Mouse (Mus musculus): ENCODE results near the gene Pick1. TPM values are rescaled to one million over a fixed set of nuclear protein-coding genes. Genes with fewer than 3 reads are reported as not detected.
"Not testable (repeated sequence)": the region's sequence is repeated elsewhere in the genome, so short reads cannot be mapped to it uniquely, and the experiment has no call there.

Pick1 gene
- polyA plus RNA-seq, 1 experiment from 2014 or later, result 36.5 TPM

GRCm38 (mm10) chr15:79213591-79213990 lies 15.4 kb upstream of the Pick1 start:
- WGBS, result 62% methylated on average over 6 of the region's 6 CpGs
- no peak overlapping the region for H3K27ac ChIP-seq (ENCODE audit: low read length)
- no peaks in the 10 kb centered on the region; the same call in 1 of the 2 replicates for H3K27me3 ChIP-seq (ENCODE audit: control insufficient read depth, insufficient read depth, low read length)
- peaks cover 5% of the 10 kb centered on the region; the same call in 1 of the 2 replicates for H3K4me1 ChIP-seq (ENCODE audit: control insufficient read depth, insufficient read depth, low read length)
- H3K4me3 ChIP-seq (ENCODE audit: low read length), result no peak overlapping the region
- ATAC-seq (replicated peaks; ENCODE audit: extremely low read depth, insufficient read depth, low FRiP score), result no peak
- no peak overlapping the region for H3K4me2 ChIP-seq (ENCODE audit: low read depth, low read length)
- no peaks in the 10 kb centered on the region for H3K36me3 ChIP-seq (ENCODE audit: control insufficient read depth, insufficient read depth)
- no peaks in the 10 kb centered on the region for H3K9me3 ChIP-seq (replicated peaks; ENCODE audit: control insufficient read depth, low read length)
- H3K9ac ChIP-seq (ENCODE audit: low read length), result no peak overlapping the region

GRCm38 (mm10) chr15:79216191-79216590 lies 12.8 kb upstream of the Pick1 start:
- no peak overlapping the region for H3K4me2 ChIP-seq (ENCODE audit: low read depth, low read length)
- no peaks in the 10 kb centered on the region; the same call in 1 of the 2 replicates for H3K27me3 ChIP-seq (ENCODE audit: control insufficient read depth, insufficient read depth, low read length)
- H3K27ac ChIP-seq (ENCODE audit: low read length), result no peak overlapping the region
- no peak for ATAC-seq (replicated peaks; ENCODE audit: extremely low read depth, insufficient read depth, low FRiP score)
- no peak overlapping the region for H3K9ac ChIP-seq (ENCODE audit: low read length)
- no peak overlapping the region for H3K4me3 ChIP-seq (ENCODE audit: low read length)
- H3K9me3 ChIP-seq (replicated peaks; ENCODE audit: control insufficient read depth, low read length), result no peaks in the 10 kb centered on the region
- H3K36me3 ChIP-seq (ENCODE audit: control insufficient read depth, insufficient read depth), result no peaks in the 10 kb centered on the region
- WGBS, result 51% methylated on average over 3 of the region's 3 CpGs
- H3K4me1 ChIP-seq (ENCODE audit: control insufficient read depth, insufficient read depth, low read length), result 0 out of 2 replicates have a peak, but pooled peaks cover 2% of the 10 kb centered on the region

DNA sequence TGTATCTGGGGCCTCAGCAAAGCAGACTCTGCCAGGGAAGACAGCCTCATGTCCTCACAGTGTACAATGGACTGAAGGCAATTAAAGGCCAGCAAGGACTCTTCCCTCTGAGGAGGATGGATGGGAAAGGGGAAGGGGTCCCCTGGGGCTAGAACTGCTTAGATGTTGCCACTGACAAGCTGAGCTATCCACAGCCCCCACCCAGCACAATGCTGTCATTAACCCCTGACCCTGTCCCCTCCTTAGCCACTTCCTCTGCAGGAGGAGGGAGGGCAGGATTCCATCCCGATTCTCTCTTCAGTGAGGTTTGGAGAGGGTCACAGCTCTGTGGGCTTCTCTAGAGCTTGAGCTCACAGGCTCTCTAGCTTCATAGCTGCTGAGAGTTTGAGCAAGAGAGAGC lies 9.4 kb upstream of the Pick1 start:
- no peaks in the 10 kb centered on the region for H3K27me3 ChIP-seq (ENCODE audit: control insufficient read depth, insufficient read depth, low read length)
- no peaks in the 10 kb centered on the region for H3K36me3 ChIP-seq (ENCODE audit: control insufficient read depth, insufficient read depth)
- H3K27ac ChIP-seq (ENCODE audit: low read length), result no peak overlapping the region
- no peak overlapping the region for H3K9ac ChIP-seq (ENCODE audit: low read length)
- ATAC-seq (replicated peaks; ENCODE audit: extremely low read depth, insufficient read depth, low FRiP score), result no peak
- H3K4me1 ChIP-seq (ENCODE audit: control insufficient read depth, insufficient read depth, low read length), result peaks cover 2% of the 10 kb centered on the region; the same call in 1 of the 2 replicates
- no peak overlapping the region for H3K4me3 ChIP-seq (ENCODE audit: low read length)
- WGBS, result 0% methylated on average over 1 of the region's 1 CpGs
- H3K9me3 ChIP-seq (replicated peaks; ENCODE audit: control insufficient read depth, low read length), result no peaks in the 10 kb centered on the region
- no peak overlapping the region for H3K4me2 ChIP-seq (ENCODE audit: low read depth, low read length)

DNA sequence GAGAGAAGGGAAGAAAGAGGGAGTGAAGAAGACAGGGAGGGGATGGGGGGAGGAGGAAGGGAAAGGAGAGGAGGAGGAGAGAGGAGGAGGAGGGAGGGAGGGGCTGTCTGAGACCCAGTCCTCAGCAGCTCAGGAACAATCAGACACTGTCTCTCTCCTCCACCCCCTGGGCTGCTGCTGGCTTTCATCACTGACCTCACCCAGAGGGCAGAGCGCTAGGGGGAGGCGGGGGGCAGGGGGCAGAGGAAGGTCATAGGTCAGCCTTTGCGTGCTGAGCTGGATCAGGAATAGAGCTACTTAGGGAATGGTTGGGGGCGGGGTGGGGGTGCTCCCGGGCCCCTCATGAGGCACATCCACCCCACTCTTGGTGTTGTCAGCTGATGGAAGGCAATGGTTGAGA lies 5.3 kb upstream of the Pick1 start:
- Histone ChIP-seq H3K4me3 (ENCODE audit: low read length) (no peak overlapping the region), H3K27ac (ENCODE audit: low read length) (no peak overlapping the region), H3K4me2 (ENCODE audit: low read depth, low read length) (no peak overlapping the region), H3K9me3 (replicated peaks; ENCODE audit: control insufficient read depth, low read length) (no peaks in the 10 kb centered on the region), H3K27me3 (ENCODE audit: control insufficient read depth, insufficient read depth, low read length) (no peaks in the 10 kb centered on the region), H3K36me3 (ENCODE audit: control insufficient read depth, insufficient read depth) (no peaks in the 10 kb centered on the region), H3K9ac (ENCODE audit: low read length) (no peak overlapping the region), H3K4me1 (ENCODE audit: control insufficient read depth, insufficient read depth, low read length) (peaks cover 3% of the 10 kb centered on the region; the same call in 1 of the 2 replicates)
- WGBS, result 18% methylated on average over 5 of the region's 5 CpGs
- ATAC-seq (replicated peaks; ENCODE audit: extremely low read depth, insufficient read depth, low FRiP score), result no peak

- no peaks in the 10 kb centered on the region for H3K36me3 ChIP-seq (ENCODE audit: control insufficient read depth, insufficient read depth)
- H3K4me2 ChIP-seq (ENCODE audit: low read depth, low read length), result no peak overlapping the region
- H3K9ac ChIP-seq (ENCODE audit: low read length), result no peak overlapping the region
- peaks cover 6% of the 10 kb centered on the region for H3K4me1 ChIP-seq (ENCODE audit: control insufficient read depth, insufficient read depth, low read length)
- WGBS, result 11% methylated on average over 5 of the region's 5 CpGs
- no peaks in the 10 kb centered on the region for H3K27me3 ChIP-seq (ENCODE audit: control insufficient read depth, insufficient read depth, low read length)
- H3K27ac ChIP-seq (ENCODE audit: low read length), result no peak overlapping the region
- no peaks in the 10 kb centered on the region for H3K9me3 ChIP-seq (replicated peaks; ENCODE audit: control insufficient read depth, low read length)
- H3K4me3 ChIP-seq (ENCODE audit: low read length), result no peak overlapping the region
- ATAC-seq (replicated peaks; ENCODE audit: extremely low read depth, insufficient read depth, low FRiP score), result 0 out of 2 replicates have a peak, but pooled peaks have one; percentile 8
These were observed 4.3 kb upstream of the Pick1 start for GRCm38 (mm10) chr15:79224685-79225084.

DNA sequence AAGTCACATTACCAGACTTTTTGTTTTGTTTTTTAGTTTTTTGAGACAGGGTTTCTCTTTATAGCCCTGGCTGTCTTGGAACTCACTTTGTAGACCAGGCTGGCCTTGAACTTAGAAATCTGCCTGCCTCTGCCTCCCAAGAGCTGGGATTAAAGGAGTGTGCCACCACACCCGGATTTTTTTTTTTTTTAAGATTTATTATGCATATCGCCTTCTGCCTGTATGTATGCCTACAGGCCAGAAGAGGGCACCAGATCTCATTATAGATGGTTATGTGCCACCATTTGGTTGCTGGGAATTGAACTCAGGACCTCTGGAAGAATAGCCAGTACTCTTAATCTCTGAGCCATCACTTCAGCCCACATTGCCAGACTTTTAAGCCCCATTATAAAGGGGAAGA lies 3.2 kb upstream of the Pick1 start:
- H3K36me3 ChIP-seq (ENCODE audit: control insufficient read depth, insufficient read depth); H3K4me3 ChIP-seq (ENCODE audit: low read length); H3K4me2 ChIP-seq (ENCODE audit: low read depth, low read length); H3K27me3 ChIP-seq (ENCODE audit: control insufficient read depth, insufficient read depth, low read length); H3K4me1 ChIP-seq (ENCODE audit: control insufficient read depth, insufficient read depth, low read length); H3K27ac ChIP-seq (ENCODE audit: low read length); H3K9me3 ChIP-seq (replicated peaks; ENCODE audit: control insufficient read depth, low read length); ATAC-seq (replicated peaks; ENCODE audit: extremely low read depth, insufficient read depth, low FRiP score); H3K9ac ChIP-seq (ENCODE audit: low read length): not testable (repeated sequence)
- 63% methylated on average over 2 of the region's 2 CpGs for WGBS

DNA sequence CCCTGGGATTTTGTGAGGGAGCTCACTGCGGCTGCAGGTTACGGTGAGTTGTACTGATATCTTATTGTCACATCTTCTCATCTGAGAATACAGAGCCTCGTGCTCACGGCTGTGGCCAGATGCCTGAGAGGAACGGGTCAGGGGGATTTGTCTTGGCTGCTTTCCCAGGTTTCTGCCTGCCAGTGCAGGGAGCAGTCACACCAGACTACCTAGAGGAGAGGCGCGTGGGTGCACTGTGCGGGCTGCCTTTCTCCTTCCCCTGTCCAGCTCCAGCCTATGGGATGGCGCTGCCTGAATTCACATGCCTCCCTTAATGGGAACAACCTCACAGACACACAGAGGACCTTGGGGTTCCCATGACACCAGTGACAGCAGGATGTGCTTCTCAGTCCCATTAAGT lies 6.3 kb downstream of the Pick1 start:
- ATAC-seq (replicated peaks; ENCODE audit: extremely low read depth, insufficient read depth, low FRiP score), result peak; percentile 71
- peaks cover 11% of the 10 kb centered on the region for H3K4me1 ChIP-seq (ENCODE audit: control insufficient read depth, insufficient read depth, low read length)
- 34% methylated on average over 9 of the region's 9 CpGs for WGBS
- H3K27ac ChIP-seq (ENCODE audit: low read length), result peak overlapping the region; percentile 50
- no peaks in the 10 kb centered on the region for H3K9me3 ChIP-seq (replicated peaks; ENCODE audit: control insufficient read depth, low read length)
- no peaks in the 10 kb centered on the region for H3K27me3 ChIP-seq (ENCODE audit: control insufficient read depth, insufficient read depth, low read length)
- peaks cover 26% of the 10 kb centered on the region for H3K36me3 ChIP-seq (ENCODE audit: control insufficient read depth, insufficient read depth)
- no peak overlapping the region for H3K4me3 ChIP-seq (ENCODE audit: low read length)
- H3K4me2 ChIP-seq (ENCODE audit: low read depth, low read length), result no peak overlapping the region
- no peak overlapping the region for H3K9ac ChIP-seq (ENCODE audit: low read length)

DNA sequence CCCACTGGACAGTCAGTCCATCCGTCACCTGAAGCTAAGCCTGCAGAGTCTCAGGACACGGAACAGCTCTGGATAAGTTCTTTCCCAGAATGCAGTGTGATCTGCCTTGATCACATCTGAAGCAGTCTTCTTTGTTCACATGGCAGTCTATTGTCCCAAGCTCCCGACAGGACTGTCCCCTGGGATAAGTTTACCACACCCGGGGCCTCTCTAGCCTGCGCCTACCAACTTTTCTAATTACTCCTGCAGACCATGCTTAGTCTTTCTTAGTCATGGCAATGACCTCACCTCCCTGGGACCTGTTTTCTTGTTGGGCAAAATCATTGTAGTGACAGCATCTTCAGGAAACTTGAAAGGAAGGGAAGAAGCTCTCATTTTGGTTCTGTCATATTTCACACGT lies 9.1 kb downstream of the Pick1 start:
- WGBS, result 75% methylated on average over 6 of the region's 6 CpGs
- H3K4me2 ChIP-seq (ENCODE audit: low read depth, low read length), result no peak overlapping the region
- peaks cover 2% of the 10 kb centered on the region; the same call in 1 of the 2 replicates for H3K9me3 ChIP-seq (replicated peaks; ENCODE audit: control insufficient read depth, low read length)
- H3K27me3 ChIP-seq (ENCODE audit: control insufficient read depth, insufficient read depth, low read length), result no peaks in the 10 kb centered on the region
- no peak for ATAC-seq (replicated peaks; ENCODE audit: extremely low read depth, insufficient read depth, low FRiP score)
- H3K4me3 ChIP-seq (ENCODE audit: low read length), result no peak overlapping the region
- peaks cover 16% of the 10 kb centered on the region for H3K4me1 ChIP-seq (ENCODE audit: control insufficient read depth, insufficient read depth, low read length)
- H3K27ac ChIP-seq (ENCODE audit: low read length), result no peak overlapping the region
- H3K9ac ChIP-seq (ENCODE audit: low read length), result no peak overlapping the region
- H3K36me3 ChIP-seq (ENCODE audit: control insufficient read depth, insufficient read depth), result peaks cover 33% of the 10 kb centered on the region

DNA sequence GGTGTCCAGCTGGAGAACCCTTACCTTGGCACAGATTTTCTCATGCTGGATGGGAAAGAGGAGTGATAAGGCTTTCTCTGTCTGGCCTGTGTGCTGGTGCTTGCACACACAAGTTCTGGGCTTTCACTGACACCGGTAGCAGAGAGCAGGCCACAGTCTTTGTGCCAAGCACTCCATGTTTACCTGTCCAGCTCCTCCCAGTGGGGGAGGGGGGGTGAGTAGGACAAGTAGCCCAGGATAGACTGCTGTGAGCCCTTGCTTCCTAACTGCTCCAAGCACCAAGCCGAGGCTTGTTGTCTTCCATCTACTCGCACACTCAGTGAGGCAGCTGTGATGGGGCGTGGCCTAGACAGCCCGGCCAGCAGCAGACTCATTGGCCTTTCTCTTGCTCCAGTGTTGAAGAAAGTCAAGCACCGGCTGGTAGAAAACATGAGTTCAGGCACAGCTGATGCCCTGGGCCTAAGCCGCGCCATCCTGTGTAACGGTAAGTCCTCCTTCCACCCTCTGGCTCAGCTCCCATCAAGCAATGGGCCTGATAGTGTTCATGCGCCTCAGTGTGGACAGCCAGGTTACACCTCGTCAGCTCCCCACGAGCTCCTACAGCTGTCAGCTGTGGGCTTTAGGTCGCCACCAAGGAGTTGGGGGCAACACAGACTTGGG lies 13.7 kb downstream of the Pick1 start:
- no peaks in the 10 kb centered on the region for H3K27me3 ChIP-seq (ENCODE audit: control insufficient read depth, insufficient read depth, low read length)
- peaks cover 2% of the 10 kb centered on the region; the same call in 1 of the 2 replicates for H3K9me3 ChIP-seq (replicated peaks; ENCODE audit: control insufficient read depth, low read length)
- 58% methylated on average over 13 of the region's 13 CpGs for WGBS
- H3K27ac ChIP-seq (ENCODE audit: low read length), result peak overlapping the region; percentile 88
- peak; percentile 8; the same call in 1 of the 2 replicates for ATAC-seq (replicated peaks; ENCODE audit: extremely low read depth, insufficient read depth, low FRiP score)
- H3K4me3 ChIP-seq (ENCODE audit: low read length), result no peak overlapping the region
- no peak overlapping the region for H3K4me2 ChIP-seq (ENCODE audit: low read depth, low read length)
- H3K9ac ChIP-seq (ENCODE audit: low read length), result peak overlapping the region; percentile 48; the same call in 1 of the 2 replicates
- peaks cover 24% of the 10 kb centered on the region for H3K4me1 ChIP-seq (ENCODE audit: control insufficient read depth, insufficient read depth, low read length)
- H3K36me3 ChIP-seq (ENCODE audit: control insufficient read depth, insufficient read depth), result peaks cover 45% of the 10 kb centered on the region
